Mouse (Mus musculus) C2C12 (cell line): ENCODE measurements around the gene Gucy2f. TPM values are rescaled to one million over a fixed set of nuclear protein-coding genes. Genes with fewer than 3 reads are reported as not detected.

Experiments used
- H3K27me3 ChIP-seq: one replicate; pipeline ENCODE4 v1.6.1; 2011; ENCODE audit not compliant: control insufficient read depth, insufficient read depth, insufficient read length
- H3K36me3 ChIP-seq: one replicate; pipeline ENCODE4 v1.6.1; 2011; ENCODE audit not compliant: control insufficient read depth, insufficient read depth
- H3K4me3 ChIP-seq: one replicate; pipeline ENCODE4 v1.5.1; 2011; ENCODE audit warnings: mild to moderate bottlenecking, control low read depth; ENCODE audit not compliant: poor library complexity, insufficient read depth, severe bottlenecking
- H3K79me2 ChIP-seq: one replicate; pipeline ENCODE4 v1.6.1; 2011; ENCODE audit not compliant: control insufficient read depth, insufficient read depth
- H3K79me3 ChIP-seq: one replicate; pipeline ENCODE4 v1.6.1; 2011; ENCODE audit warnings: low read depth, control low read depth
- H3ac ChIP-seq: one replicate; pipeline ENCODE3; 2011; ENCODE audit warnings: low read depth; ENCODE audit not compliant: control insufficient read depth, insufficient read length
- CEBPB ChIP-seq: IDR thresholded peaks from one replicate; pipeline ENCODE4 v1.6.1; 2011; ENCODE audit warnings: low read depth, mild to moderate bottlenecking, control low read depth, moderate library complexity
- CTCF ChIP-seq: IDR thresholded peaks from one replicate; pipeline ENCODE4 v1.5.1; 2011; ENCODE audit not compliant: control insufficient read depth, insufficient read depth, insufficient read length
- FOSL1 ChIP-seq: IDR thresholded peaks from one replicate; pipeline ENCODE4 v1.8.0; 2011; ENCODE audit warnings: mild to moderate bottlenecking, low read length; ENCODE audit not compliant: poor library complexity, insufficient read depth, severe bottlenecking
- MAX ChIP-seq: IDR thresholded peaks from one replicate; pipeline ENCODE4 v1.6.1; 2011; ENCODE audit warnings: mild to moderate bottlenecking, control low read depth
- MYOD1 ChIP-seq: IDR thresholded peaks from one replicate; pipeline ENCODE4 v1.6.1; 2011; ENCODE audit warnings: low read depth; ENCODE audit not compliant: control insufficient read depth, insufficient read length
- MYOG ChIP-seq: IDR thresholded peaks from one replicate; pipeline ENCODE4 v1.6.1; 2011; ENCODE audit not compliant: control insufficient read depth, insufficient read length; ENCODE audit errors: extremely low read depth
- USF1 ChIP-seq: IDR thresholded peaks from one replicate; pipeline ENCODE4 v1.6.1; 2011; ENCODE audit warnings: low read depth, mild to moderate bottlenecking, control low read depth, moderate library complexity
- polyA plus RNA-seq: library from polyadenylated mRNA; unstranded; fragments of >200 nt; fragmentation: generic; extraction: Trizol; gene quantifications from one replicate; pipeline ENCODE4 v1.2.1, GENCODE M21; 2012; ENCODE audit warnings: missing spikeins

Gene Gucy2f
- polyA plus RNA-seq, 1 experiment, result not detected

- TF ChIP-seq MYOG (no peak), USF1 (no peak), CTCF (no peak), MAX (no peak), CEBPB (no peak), MYOD1 (no peak), FOSL1 (no peak)
- H3K27me3 ChIP-seq, result peaks cover 4% of the 10 kb centered on the region
- no peaks in the 10 kb centered on the region for H3K79me2 ChIP-seq
- no peaks in the 10 kb centered on the region for H3K79me3 ChIP-seq
- H3K36me3 ChIP-seq, result no peaks in the 10 kb centered on the region
- no peak overlapping the region for H3ac ChIP-seq
- H3K4me3 ChIP-seq, result no peak overlapping the region
Observed at GRCm38 (mm10) chrX:142189023-142189703, 7.6 kb downstream of the Gucy2f start.

DNA sequence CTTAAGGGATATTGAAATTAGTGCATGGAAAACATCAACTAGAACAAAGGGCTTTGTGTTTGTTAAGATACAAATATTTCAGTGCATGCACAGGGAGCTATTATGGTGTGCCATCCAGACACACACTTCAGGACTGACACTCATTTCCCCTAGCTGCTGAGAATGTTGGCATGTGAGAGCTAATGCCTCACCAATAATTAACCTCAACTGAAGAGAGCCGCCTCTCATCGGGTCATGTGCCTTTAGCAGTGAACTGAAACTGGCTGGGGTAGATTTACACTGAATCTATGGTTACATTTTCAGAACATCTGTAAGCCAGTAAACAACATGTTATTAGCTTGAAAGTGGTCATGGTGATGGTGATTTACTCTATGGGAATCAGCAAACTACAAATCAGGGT, 14.7 kb downstream of the Gucy2f start:
- H3K4me3 ChIP-seq, result no peak overlapping the region
- H3K79me3 ChIP-seq, result no peaks in the 10 kb centered on the region
- no peaks in the 10 kb centered on the region for H3K36me3 ChIP-seq
- H3ac ChIP-seq, result no peak overlapping the region
- no peaks in the 10 kb centered on the region for H3K79me2 ChIP-seq
- no peaks in the 10 kb centered on the region for H3K27me3 ChIP-seq
- TF ChIP-seq CEBPB (no peak), MYOD1 (no peak), MYOG (no peak), FOSL1 (no peak), CTCF (no peak)

GRCm38 (mm10) chrX:142176981-142177380, 19.8 kb downstream of the Gucy2f start:
- no peaks in the 10 kb centered on the region for H3K79me2 ChIP-seq
- TF ChIP-seq FOSL1 (no peak), CEBPB (no peak), MYOD1 (no peak), MAX (no peak), CTCF (no peak), USF1 (no peak), MYOG (no peak)
- no peak overlapping the region for H3K4me3 ChIP-seq
- no peak overlapping the region for H3ac ChIP-seq
- no peaks in the 10 kb centered on the region for H3K36me3 ChIP-seq
- no peaks in the 10 kb centered on the region for H3K27me3 ChIP-seq
- no peaks in the 10 kb centered on the region for H3K79me3 ChIP-seq

- Histone ChIP-seq H3K27me3 (no peaks in the 10 kb centered on the region), H3K79me2 (no peaks in the 10 kb centered on the region), H3K4me3 (no peak overlapping the region), H3ac (no peak overlapping the region), H3K36me3 (no peaks in the 10 kb centered on the region), H3K79me3 (no peaks in the 10 kb centered on the region)
- TF ChIP-seq FOSL1 (no peak), MYOG (no peak), MYOD1 (no peak), USF1 (no peak), CTCF (no peak)
Observed at GRCm38 (mm10) chrX:142115779-142116178, 81.0 kb downstream of the Gucy2f start.

DNA sequence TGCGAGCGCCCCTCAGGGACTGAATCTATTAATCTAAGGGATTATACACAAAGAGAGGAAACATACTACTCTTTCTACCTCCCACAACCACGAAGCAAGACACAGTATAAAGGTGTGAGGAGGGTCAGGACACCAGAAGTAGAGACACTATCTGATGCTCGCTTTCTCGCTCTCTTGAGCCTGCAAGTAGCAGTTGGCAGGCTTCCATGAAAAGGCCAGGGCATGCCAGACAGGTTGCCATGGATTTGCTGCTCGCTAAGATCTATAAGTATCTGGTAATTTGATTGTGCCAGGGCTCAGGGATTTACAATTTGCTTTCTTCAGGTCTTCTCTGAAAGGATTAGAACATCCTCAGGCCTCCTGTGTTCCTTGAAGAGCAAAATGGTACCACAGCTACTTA, 85.5 kb downstream of the Gucy2f start:
- no peak for TF ChIP-seq MYOD1
- no peak for TF ChIP-seq MYOG
- no peak for TF ChIP-seq MAX
- no peak for TF ChIP-seq CTCF
- TF ChIP-seq FOSL1, result no peak
- TF ChIP-seq USF1, result no peak
- no peak for TF ChIP-seq CEBPB
- no peaks in the 10 kb centered on the region for H3K36me3 ChIP-seq
- H3K4me3 ChIP-seq, result no peak overlapping the region
- no peak overlapping the region for H3ac ChIP-seq
- H3K79me3 ChIP-seq, result no peaks in the 10 kb centered on the region
- H3K27me3 ChIP-seq, result no peaks in the 10 kb centered on the region
- H3K79me2 ChIP-seq, result no peaks in the 10 kb centered on the region

DNA sequence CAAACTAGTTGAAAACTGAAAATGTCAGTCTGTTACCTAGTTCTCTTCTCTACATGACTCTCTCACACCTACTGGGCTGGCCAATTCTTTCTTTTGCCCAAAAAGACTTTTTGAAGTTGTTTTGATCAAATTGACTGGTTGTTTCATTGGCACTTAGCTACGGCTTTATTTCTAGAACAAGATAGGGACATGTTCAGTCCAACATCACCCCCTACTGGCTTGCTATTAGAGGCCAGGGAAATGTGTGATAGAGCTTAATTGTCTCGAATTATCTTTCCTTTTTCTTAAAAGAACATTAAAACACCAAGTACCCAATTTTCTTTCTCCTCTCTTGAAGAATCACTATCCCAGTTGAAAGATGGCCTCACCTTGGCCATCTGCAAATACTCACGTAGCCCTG, 99.8 kb downstream of the Gucy2f start:
- H3K79me2 ChIP-seq, result no peaks in the 10 kb centered on the region
- H3K4me3 ChIP-seq, result no peak overlapping the region
- H3K27me3 ChIP-seq, result no peaks in the 10 kb centered on the region
- no peaks in the 10 kb centered on the region for H3K79me3 ChIP-seq
- no peak overlapping the region for H3ac ChIP-seq
- no peaks in the 10 kb centered on the region for H3K36me3 ChIP-seq
- no peak for TF ChIP-seq CEBPB
- TF ChIP-seq MYOG, result no peak
- TF ChIP-seq USF1, result no peak
- no peak for TF ChIP-seq MAX
- no peak for TF ChIP-seq CTCF
- TF ChIP-seq MYOD1, result no peak
- no peak for TF ChIP-seq FOSL1
